Mouse (Mus musculus) G1E (cell line): ENCODE measurements around the gene Zeb2.

Experiments used
- CTCF ChIP-seq: IDR thresholded peaks from 2 replicates; pipeline ENCODE4 v1.5.1; 2012; ENCODE audit warnings: low read depth, low read length, inconsistent platforms, mixed read lengths
- GATA1 ChIP-seq: IDR thresholded peaks from 2 replicates; pipeline ENCODE4 v1.6.1; 2012; ENCODE audit warnings: borderline replicate concordance, low read length, inconsistent platforms, mixed read lengths

- TF ChIP-seq GATA1 = no peak
- no peak for TF ChIP-seq CTCF
Measured at GRCm38 (mm10) chr2:45129556-45129955, 12.4 kb upstream of the Zeb2 start.
